Mouse (Mus musculus) forebrain, embryonic 13.5 days (tissue): ENCODE data around the gene Btbd19. TPM values are rescaled to one million over a fixed set of nuclear protein-coding genes. Genes with fewer than 3 reads are reported as not detected.

ENCODE experiments used
- ATAC-seq: fragments of 200-750 bp; cut with Nextera tagmentation; 2 replicates; pipeline ENCODE4 v1.8.0; 2017
- H3K27ac ChIP-seq: fragments of 300-500 bp; sonication (generic); 2 replicates; pipeline ENCODE4 v1.5.1; 2015; ENCODE audit warnings: inconsistent platforms, mild to moderate bottlenecking, moderate library complexity
- H3K27me3 ChIP-seq: fragments of 300-500 bp; sonication (generic); 2 replicates; pipeline ENCODE4 v1.6.1; 2015; ENCODE audit warnings: mild to moderate bottlenecking, inconsistent platforms
- H3K36me3 ChIP-seq: fragments of 300-500 bp; sonication (generic); 2 replicates; pipeline ENCODE4 v1.6.1; 2015; ENCODE audit warnings: mild to moderate bottlenecking, inconsistent platforms; ENCODE audit not compliant: poor library complexity, severe bottlenecking
- H3K4me1 ChIP-seq: fragments of 300-500 bp; sonication (generic); 2 replicates; pipeline ENCODE4 v1.6.1; 2015; ENCODE audit warnings: inconsistent platforms
- H3K4me2 ChIP-seq: fragments of 300-500 bp; sonication (generic); 2 replicates; pipeline ENCODE4 v1.6.1; 2015; ENCODE audit warnings: inconsistent platforms, mild to moderate bottlenecking, moderate library complexity
- H3K4me3 ChIP-seq: fragments of 300-500 bp; sonication (generic); 2 replicates; pipeline ENCODE4 v1.5.1; 2015; ENCODE audit warnings: mild to moderate bottlenecking, inconsistent platforms
- H3K9ac ChIP-seq: fragments of 300-500 bp; sonication (generic); 2 replicates; pipeline ENCODE4 v1.6.1; 2015; ENCODE audit warnings: mild to moderate bottlenecking, inconsistent platforms
- H3K9me3 ChIP-seq: fragments of 300-500 bp; sonication (generic); replicated peaks from 2 replicates; pipeline ENCODE4 v1.6.1; 2016; ENCODE audit warnings: inconsistent platforms
- WGBS: fragments of 180-500 bp; shearing (Covaris S2); methylation state at CpG from one replicate; pipeline ENCODE4 v1.1.7; 2015; 5-methylcytosine and 5-hydroxymethylcytosine counted together
- polyA plus RNA-seq: library from polyadenylated mRNA; unstranded; fragments of >200 nt; fragmentation: Nextera tagmentation; extraction: Ambion mirVana; gene quantifications from 2 replicates; pipeline ENCODE4 v1.2.1, GENCODE M21; 2015

Btbd19 gene
- polyA plus RNA-seq, 1 experiment from 2014 or later: 3.1 TPM

DNA sequence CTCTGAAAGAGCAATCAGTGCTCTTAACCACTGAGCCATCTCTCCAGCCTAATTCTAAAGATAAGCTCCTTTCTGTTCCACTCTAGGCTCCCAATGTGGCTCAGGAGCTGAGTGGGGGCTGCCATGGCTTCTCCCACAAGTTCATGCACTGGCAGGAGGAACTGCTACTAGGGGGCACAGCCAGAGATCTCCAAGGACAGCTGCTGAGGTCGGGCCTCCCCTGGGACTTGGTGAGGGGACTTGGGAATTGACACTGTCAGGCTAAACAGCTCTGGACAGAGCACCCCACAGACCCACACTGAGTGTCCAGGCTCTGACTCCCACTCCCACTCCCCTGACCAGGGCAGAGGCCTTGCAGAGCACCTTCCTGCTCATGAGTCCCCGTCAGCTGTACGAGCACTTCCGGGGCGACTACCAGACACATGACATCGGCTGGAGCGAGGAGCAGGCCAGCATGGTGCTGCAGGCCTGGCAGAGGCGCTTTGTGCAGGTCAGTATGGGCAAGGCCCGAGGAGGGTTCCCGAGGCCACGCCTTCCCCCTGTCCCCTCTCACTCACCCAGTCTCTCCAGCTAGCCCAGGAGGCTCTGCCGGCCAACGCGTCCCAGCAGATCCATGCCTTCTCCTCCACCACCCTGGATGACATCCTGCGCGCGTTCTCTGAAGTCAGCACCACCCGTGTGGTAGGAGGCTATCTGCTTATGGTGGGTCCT, 17.6 kb downstream of the Btbd19 start:
- Histone ChIP-seq H3K27ac (no peak overlapping the region), H3K36me3 (peaks cover 42% of the 10 kb centered on the region), H3K4me2 (no peak overlapping the region), H3K4me1 (peaks cover 17% of the 10 kb centered on the region), H3K4me3 (no peak overlapping the region), H3K9ac (no peak overlapping the region; the same call in 1 of the 2 replicates), H3K9me3 (no peaks in the 10 kb centered on the region), H3K27me3 (no peaks in the 10 kb centered on the region)
- 94% methylated on average over 18 of the region's 18 CpGs for WGBS
- ATAC-seq: no peak

- Histone ChIP-seq H3K9ac (0 out of 2 replicates have a peak overlapping the region, but pooled peaks have one; percentile 40), H3K36me3 (peaks cover 28% of the 10 kb centered on the region; the same call in 1 of the 2 replicates), H3K9me3 (no peaks in the 10 kb centered on the region), H3K27me3 (no peaks in the 10 kb centered on the region), H3K4me1 (peaks cover 17% of the 10 kb centered on the region), H3K27ac (no peak overlapping the region), H3K4me3 (no peak overlapping the region), H3K4me2 (peak overlapping the region; percentile 13; the same call in 1 of the 2 replicates)
- no peak for ATAC-seq
- WGBS: 51% methylated on average over 10 of the region's 10 CpGs
Observed at GRCm38 (mm10) chr4:117105127-117105526, 20.4 kb downstream of the Btbd19 start.

DNA sequence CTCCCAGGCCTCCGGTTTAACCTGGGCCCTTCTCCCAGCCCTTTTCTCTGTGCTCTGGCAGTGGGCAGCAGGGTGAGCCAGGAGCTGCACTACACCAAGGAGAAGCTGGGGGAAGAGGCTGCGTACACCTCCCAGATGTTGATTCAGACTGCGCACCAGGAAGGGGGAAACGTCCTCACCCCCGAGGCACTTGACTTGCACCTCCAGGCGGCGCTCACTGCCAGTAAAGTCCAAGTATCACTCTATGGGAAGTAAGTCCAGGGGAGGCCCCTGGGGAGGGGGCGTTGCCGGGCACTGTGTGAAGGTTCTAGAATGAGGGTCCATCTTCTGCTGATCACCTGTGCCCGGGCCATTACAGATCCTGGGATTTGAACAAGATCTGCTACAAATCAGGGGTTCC, 20.9 kb downstream of the Btbd19 start:
- Histone ChIP-seq H3K36me3 (peaks cover 24% of the 10 kb centered on the region; the same call in 1 of the 2 replicates), H3K27me3 (no peaks in the 10 kb centered on the region), H3K9me3 (no peaks in the 10 kb centered on the region), H3K27ac (no peak overlapping the region), H3K4me1 (peaks cover 17% of the 10 kb centered on the region), H3K4me2 (no peak overlapping the region), H3K9ac (no peak overlapping the region), H3K4me3 (no peak overlapping the region)
- no peak for ATAC-seq
- WGBS: 78% methylated on average over 10 of the region's 10 CpGs

DNA sequence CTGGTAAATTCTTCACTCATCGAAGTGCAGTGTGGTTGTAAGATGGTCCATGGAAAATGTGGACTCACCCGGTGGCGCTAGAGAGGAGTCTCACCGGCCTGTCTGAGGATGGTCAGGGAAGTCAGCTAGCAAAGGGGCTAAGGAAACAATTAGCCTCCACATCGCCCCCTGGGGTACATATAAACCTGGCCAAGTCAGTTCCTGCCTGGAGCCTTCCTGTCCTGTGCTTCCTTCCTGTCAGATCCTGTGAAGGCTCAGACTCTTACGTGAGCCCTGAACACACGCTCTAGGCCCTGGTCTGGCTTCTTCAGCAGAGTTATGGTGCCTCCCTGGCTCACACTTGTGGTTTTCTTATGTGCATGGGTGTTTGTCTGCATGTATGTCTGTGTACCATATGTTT, 24.3 kb downstream of the Btbd19 start:
- Histone ChIP-seq H3K27ac (no peak overlapping the region), H3K27me3 (peaks cover 9% of the 10 kb centered on the region), H3K9ac (no peak overlapping the region), H3K4me1 (peaks cover 41% of the 10 kb centered on the region), H3K4me3 (no peak overlapping the region), H3K4me2 (no peak overlapping the region), H3K9me3 (no peaks in the 10 kb centered on the region), H3K36me3 (peaks cover 3% of the 10 kb centered on the region; the same call in 1 of the 2 replicates)
- 49% methylated on average over 7 of the region's 7 CpGs for WGBS
- ATAC-seq: no peak

DNA sequence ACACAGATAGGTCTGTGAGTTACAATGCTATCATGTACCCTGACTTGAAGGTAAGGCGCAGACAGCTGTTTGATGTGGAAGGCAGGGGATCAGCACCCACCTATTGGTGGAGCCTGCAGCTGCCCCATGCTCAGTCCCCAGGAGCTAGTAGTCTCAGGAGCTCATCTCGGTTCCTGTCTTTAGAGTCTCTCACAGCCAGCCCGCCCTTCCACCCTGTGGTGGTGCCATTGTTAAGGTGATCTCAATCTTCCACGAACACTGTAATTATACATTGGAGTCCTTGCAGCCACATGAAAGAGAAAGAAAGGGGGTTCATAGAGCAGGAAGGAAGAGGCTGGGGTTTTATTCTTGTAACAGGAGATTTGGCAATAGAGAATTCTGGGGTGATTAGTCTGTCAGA, 25.5 kb downstream of the Btbd19 start:
- H3K4me1 ChIP-seq: peaks cover 41% of the 10 kb centered on the region
- H3K27ac ChIP-seq: no peak overlapping the region
- WGBS: 61% methylated on average over 4 of the region's 4 CpGs
- H3K4me3 ChIP-seq: no peak overlapping the region
- no peaks in the 10 kb centered on the region for H3K9me3 ChIP-seq
- H3K27me3 ChIP-seq: peaks cover 9% of the 10 kb centered on the region
- no peak overlapping the region for H3K4me2 ChIP-seq
- no peak for ATAC-seq
- H3K9ac ChIP-seq: no peak overlapping the region
- peaks cover 3% of the 10 kb centered on the region; the same call in 1 of the 2 replicates for H3K36me3 ChIP-seq

GRCm38 (mm10) chr4:117098764-117099036, 26.8 kb downstream of the Btbd19 start:
- no peak for ATAC-seq
- H3K9ac ChIP-seq: no peak overlapping the region
- H3K4me3 ChIP-seq: no peak overlapping the region
- WGBS: 59% methylated on average over 2 of the region's 2 CpGs
- no peak overlapping the region for H3K27ac ChIP-seq
- peak overlapping the region; percentile 88; the same call in 1 of the 2 replicates for H3K4me2 ChIP-seq
- peaks cover 3% of the 10 kb centered on the region; the same call in 1 of the 2 replicates for H3K36me3 ChIP-seq
- no peaks in the 10 kb centered on the region for H3K9me3 ChIP-seq
- peaks cover 9% of the 10 kb centered on the region for H3K27me3 ChIP-seq
- H3K4me1 ChIP-seq: peaks cover 33% of the 10 kb centered on the region

GRCm38 (mm10) chr4:117097969-117098763, 27.4 kb downstream of the Btbd19 start:
- Histone ChIP-seq H3K4me2 (peak overlapping the region; percentile 88), H3K4me3 (0 out of 2 replicates have a peak overlapping the region, but pooled peaks have one; percentile 53), H3K9ac (no peak overlapping the region), H3K27ac (no peak overlapping the region), H3K36me3 (peaks cover 3% of the 10 kb centered on the region; the same call in 1 of the 2 replicates), H3K27me3 (peaks cover 9% of the 10 kb centered on the region), H3K4me1 (peaks cover 33% of the 10 kb centered on the region), H3K9me3 (no peaks in the 10 kb centered on the region)
- WGBS: 57% methylated on average over 8 of the region's 8 CpGs
- ATAC-seq: no peak

GRCm38 (mm10) chr4:117096666-117097065, 28.9 kb downstream of the Btbd19 start:
- Histone ChIP-seq H3K9me3 (no peaks in the 10 kb centered on the region), H3K9ac (peak overlapping the region; percentile 53), H3K27me3 (peaks cover 9% of the 10 kb centered on the region), H3K4me1 (peaks cover 33% of the 10 kb centered on the region), H3K27ac (no peak overlapping the region), H3K36me3 (peaks cover 3% of the 10 kb centered on the region; the same call in 1 of the 2 replicates), H3K4me2 (peak overlapping the region; percentile 88), H3K4me3 (peak overlapping the region; percentile 53)
- ATAC-seq: no peak
- WGBS: 17% methylated on average over 5 of the region's 5 CpGs

DNA sequence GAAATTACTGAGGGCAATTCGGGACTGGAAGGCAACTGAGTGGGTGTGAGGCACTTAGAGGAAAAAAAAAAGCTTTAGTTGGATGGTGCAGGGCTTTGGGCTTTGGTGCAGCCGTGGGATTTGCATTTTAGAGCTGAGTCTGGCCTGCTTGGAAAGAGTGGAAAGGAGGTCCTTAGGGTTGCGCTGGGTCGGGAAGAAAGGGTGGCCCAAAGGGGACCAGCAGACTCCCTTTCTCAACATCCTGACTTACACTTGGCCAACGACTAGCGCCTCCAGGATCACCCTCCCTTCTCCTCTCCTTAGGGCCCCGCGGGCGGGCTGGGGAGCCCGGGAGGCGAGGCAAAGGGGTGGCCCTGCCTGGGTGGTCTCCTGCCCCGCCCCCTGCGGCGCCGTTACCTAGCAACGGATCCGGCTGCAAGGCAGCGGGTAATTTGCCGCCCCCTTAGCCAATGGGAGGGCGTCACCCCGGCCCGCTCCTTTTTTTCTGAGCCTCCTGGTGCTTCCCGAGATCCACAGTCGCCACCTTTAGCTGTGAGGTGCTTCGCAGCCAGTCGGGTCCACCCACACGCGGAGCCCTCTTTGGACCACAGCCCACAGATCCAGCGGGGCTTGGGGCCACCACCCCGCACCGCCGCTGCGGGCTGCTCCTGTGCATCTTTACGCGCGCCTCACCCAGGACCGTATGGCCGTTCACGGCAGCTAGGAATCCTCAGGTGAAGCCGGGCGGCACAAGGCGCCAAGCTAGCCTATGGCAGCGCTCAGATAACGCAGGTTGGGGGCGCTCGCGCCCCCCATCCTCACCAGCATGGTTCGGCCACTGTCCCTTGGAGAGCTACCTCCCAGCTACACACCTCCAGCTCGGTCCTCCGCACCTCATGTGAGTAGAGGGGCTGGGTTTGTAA, 29.7 kb downstream of the Btbd19 start, which contains the start of gene Ptch2:
Ptch2 (plus strand) TSS at position 525 of the 902 bp plus-strand sequence.
- H3K9me3 ChIP-seq: no peaks in the 10 kb centered on the region
- peak; percentile 88 for ATAC-seq
- H3K36me3 ChIP-seq: no peaks in the 10 kb centered on the region
- peaks cover 9% of the 10 kb centered on the region for H3K27me3 ChIP-seq
- peak within 1 kb of the TSS; percentile 53 for H3K9ac ChIP-seq
- peak within 1 kb of the TSS; percentile 7 for H3K27ac ChIP-seq
- H3K4me1 ChIP-seq: peaks cover 33% of the 10 kb centered on the region
- under 1% methylated on average over 40 of the region's 50 CpGs for WGBS
- peak within 1 kb of the TSS; percentile 88 for H3K4me2 ChIP-seq
- peak within 1 kb of the TSS; percentile 53 for H3K4me3 ChIP-seq

DNA sequence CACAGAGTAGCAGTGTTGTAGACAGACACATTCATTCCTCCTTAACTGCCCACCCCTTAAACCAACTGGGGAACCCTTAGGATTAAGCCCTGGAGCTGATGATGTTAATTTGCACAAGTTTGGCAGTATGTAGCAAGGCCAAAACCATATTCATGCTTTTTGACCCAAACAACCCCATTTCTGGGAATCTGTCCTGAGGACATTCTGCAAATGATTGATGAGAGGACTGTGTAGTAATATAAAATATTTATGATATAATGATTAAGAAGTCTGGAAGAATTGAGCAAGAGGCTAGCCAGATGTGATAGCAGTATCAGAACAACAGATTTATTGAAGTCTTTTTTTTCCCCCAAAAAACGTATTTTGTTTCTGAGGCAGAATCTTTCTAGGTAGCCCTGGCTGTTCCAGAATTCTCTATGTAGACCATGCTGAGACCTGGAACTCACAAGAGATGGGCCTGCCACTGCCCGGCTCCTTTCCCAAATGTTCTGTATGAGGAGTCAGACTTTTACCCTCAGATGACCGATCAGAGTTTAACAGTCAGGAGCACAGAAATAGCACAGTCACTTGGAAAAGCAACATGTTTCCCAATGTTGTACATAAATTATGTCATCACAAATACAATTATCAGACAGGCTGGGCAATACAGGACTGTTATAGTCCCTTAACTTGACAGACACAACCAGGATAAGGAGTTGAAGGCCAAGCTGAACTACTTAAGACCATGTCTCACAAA, 30.7 kb downstream of the Btbd19 start:
- WGBS: 81% methylated on average over 3 of the region's 3 CpGs

DNA sequence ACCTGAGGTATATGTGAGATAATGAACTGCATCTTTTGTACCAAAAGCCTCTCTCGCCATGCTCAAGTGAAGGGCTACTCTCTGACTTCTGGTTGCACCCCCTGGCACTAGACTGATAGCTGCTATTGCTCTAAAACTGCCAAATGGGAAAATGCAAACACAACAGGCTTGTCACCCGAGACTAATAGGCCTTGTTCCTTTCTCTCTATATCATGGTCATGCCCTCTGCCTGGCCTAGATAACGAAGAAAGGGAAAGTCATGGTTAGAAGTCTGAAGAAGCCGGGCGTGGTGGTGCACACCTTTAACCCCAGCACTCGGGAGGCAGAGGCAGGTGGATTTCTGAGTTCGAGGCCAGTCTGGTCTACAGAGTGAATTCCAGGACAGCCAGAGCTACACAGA, 34.9 kb downstream of the Btbd19 start:
- H3K27me3 ChIP-seq: no peaks in the 10 kb centered on the region; the same call in 1 of the 2 replicates
- no peak for ATAC-seq
- no peaks in the 10 kb centered on the region for H3K9me3 ChIP-seq
- H3K4me2 ChIP-seq: no peak overlapping the region
- H3K36me3 ChIP-seq: peaks cover 24% of the 10 kb centered on the region
- no peak overlapping the region for H3K27ac ChIP-seq
- WGBS: 79% methylated on average over 7 of the region's 7 CpGs
- H3K4me1 ChIP-seq: peaks cover 3% of the 10 kb centered on the region; the same call in 1 of the 2 replicates
- H3K4me3 ChIP-seq: no peak overlapping the region
- no peak overlapping the region for H3K9ac ChIP-seq

More for the DNA sequence above, 30.7 kb downstream of the Btbd19 start:
- Histone ChIP-seq H3K9ac (no peak overlapping the region), H3K9me3 (no peaks in the 10 kb centered on the region), H3K4me2 (no peak overlapping the region), H3K4me1 (peaks cover 33% of the 10 kb centered on the region), H3K4me3 (no peak overlapping the region), H3K27me3 (peaks cover 9% of the 10 kb centered on the region), H3K27ac (no peak overlapping the region), H3K36me3 (no peaks in the 10 kb centered on the region)
- ATAC-seq: no peak
